Mouse (Mus musculus) testis, adult 2 months (tissue): Measurements from ENCODE around the gene Arid1b.

Experiments used
- CTCF ChIP-seq: fragments of 200-500 bp; IDR thresholded peaks from 2 replicates; pipeline ENCODE4 v1.5.1; 2012; ENCODE audit warnings: low read depth, mild to moderate bottlenecking, inconsistent platforms, low read length, moderate library complexity; ENCODE audit not compliant: control insufficient read depth, insufficient read depth, insufficient replicate concordance
- POLR2A ChIP-seq: fragments of 200-500 bp; IDR thresholded peaks from 2 replicates; pipeline ENCODE4 v1.6.1; 2012; ENCODE audit warnings: low read depth, mild to moderate bottlenecking, inconsistent platforms, low read length, moderate library complexity; ENCODE audit not compliant: control insufficient read depth

- TF ChIP-seq CTCF (no peak), POLR2A (no peak)
These were observed 328.5 kb downstream of the Arid1b start for GRCm38 (mm10) chr17:5322594-5322993.
